Mouse (Mus musculus) gastrocnemius, adult 2 months (tissue): ENCODE data around the gene Wfikkn2. TPM values are rescaled to one million over a fixed set of nuclear protein-coding genes. Genes with fewer than 3 reads are reported as not detected.

Source experiments
- DNase-seq: peaks from one replicate; pipeline ENCODE4 v3.0.0; 2022
- H3K27ac ChIP-seq: fragments of 200-600 bp; 2 replicates; pipeline ENCODE4 v1.8.1; 2022; ENCODE audit warnings: mild to moderate bottlenecking
- H3K4me3 ChIP-seq: fragments of 200-600 bp; 2 replicates; pipeline ENCODE4 v1.8.1; 2022; ENCODE audit warnings: mild to moderate bottlenecking, moderate library complexity
- CTCF ChIP-seq: fragments of 200-600 bp; IDR thresholded peaks from 2 replicates; pipeline ENCODE4 v1.8.1; 2022; ENCODE audit warnings: antibody characterized with exemption, mild to moderate bottlenecking, moderate library complexity
- intact Hi-C: fragments of 180-260 bp; cut with DNase I; formaldehyde crosslinking; loops from one replicate; pipeline ENCODE4 v1.15.1; 2025
- total RNA-seq, 2 experiments: library from RNA; stranded (reverse); gene quantifications; 2 replicates each; pipeline ENCODE4 v1.2.3; 2021

Wfikkn2 gene
- total RNA-seq, 2 experiments from 2014 or later = 6.9 to 8.3 TPM

- no peak for TF ChIP-seq CTCF
- Histone ChIP-seq H3K4me3 (peak overlapping the region; percentile 87), H3K27ac (peak overlapping the region; percentile 100)
- intact Hi-C loops = loop anchor here (1.0 kb wide), 2 partner anchors 72 to 76 kb away; no protein-coding TSS in a partner anchor
- DNase-seq = peak; percentile 94
Measured at GRCm38 (mm10) chr11:94210191-94211086, 35.4 kb downstream of the Wfikkn2 start.

DNA sequence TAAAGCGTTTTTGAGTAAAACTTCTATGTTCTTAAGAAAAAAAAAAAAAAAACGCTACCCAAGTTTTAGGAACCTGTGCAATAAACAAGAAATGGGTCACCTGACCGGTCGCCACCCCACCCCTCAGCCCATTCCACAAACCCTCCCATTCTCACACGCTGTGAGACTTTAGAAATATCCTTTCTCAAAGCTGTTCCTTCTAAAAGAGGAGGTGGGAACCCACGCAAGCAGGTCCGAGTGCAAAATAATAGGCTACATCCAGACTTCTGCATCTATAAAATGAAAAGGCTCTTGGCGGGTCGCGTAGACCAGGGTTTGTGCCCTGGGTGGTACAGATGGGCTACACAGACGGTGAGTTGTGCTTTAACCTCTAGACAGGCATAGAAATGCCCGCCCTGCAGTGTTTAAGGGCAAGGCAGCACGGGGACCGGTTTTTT lies 36.1 kb downstream of the Wfikkn2 start:
- H3K4me3 ChIP-seq = peak overlapping the region; percentile 87
- intact Hi-C loops = loop anchor here (1.0 to 2.0 kb wide), 2 partner anchors 27 to 75 kb away; no protein-coding TSS in a partner anchor
- no peak for DNase-seq
- TF ChIP-seq CTCF = no peak
- H3K27ac ChIP-seq = peak overlapping the region; percentile 100

GRCm38 (mm10) chr11:94208811-94209675 lies 36.8 kb downstream of the Wfikkn2 start:
- H3K27ac ChIP-seq = peak overlapping the region; percentile 100
- intact Hi-C loops = loop anchor here (2.0 kb wide), 1 partner anchor 26 kb away; no protein-coding TSS in a partner anchor
- DNase-seq = no peak
- no peak for TF ChIP-seq CTCF
- peak overlapping the region; percentile 87 for H3K4me3 ChIP-seq

GRCm38 (mm10) chr11:94206398-94207114 lies 39.2 kb downstream of the Wfikkn2 start:
- Histone ChIP-seq H3K27ac (no peak overlapping the region), H3K4me3 (no peak overlapping the region)
- DNase-seq = no peak
- TF ChIP-seq CTCF = no peak
- intact Hi-C loops = no loop called here

- DNase-seq = no peak
- Histone ChIP-seq H3K27ac (no peak overlapping the region), H3K4me3 (no peak overlapping the region)
- intact Hi-C loops = no loop called here
- no peak for TF ChIP-seq CTCF
Measured at GRCm38 (mm10) chr11:94203066-94203465, 42.7 kb downstream of the Wfikkn2 start.

GRCm38 (mm10) chr11:94202106-94202505 lies 43.7 kb downstream of the Wfikkn2 start:
- H3K4me3 ChIP-seq = no peak overlapping the region
- TF ChIP-seq CTCF = no peak
- intact Hi-C loops = no loop called here
- no peak overlapping the region for H3K27ac ChIP-seq
- DNase-seq = no peak

GRCm38 (mm10) chr11:94200422-94200821 lies 45.4 kb downstream of the Wfikkn2 start:
- no peak overlapping the region for H3K27ac ChIP-seq
- intact Hi-C loops = no loop called here
- TF ChIP-seq CTCF = no peak

DNA sequence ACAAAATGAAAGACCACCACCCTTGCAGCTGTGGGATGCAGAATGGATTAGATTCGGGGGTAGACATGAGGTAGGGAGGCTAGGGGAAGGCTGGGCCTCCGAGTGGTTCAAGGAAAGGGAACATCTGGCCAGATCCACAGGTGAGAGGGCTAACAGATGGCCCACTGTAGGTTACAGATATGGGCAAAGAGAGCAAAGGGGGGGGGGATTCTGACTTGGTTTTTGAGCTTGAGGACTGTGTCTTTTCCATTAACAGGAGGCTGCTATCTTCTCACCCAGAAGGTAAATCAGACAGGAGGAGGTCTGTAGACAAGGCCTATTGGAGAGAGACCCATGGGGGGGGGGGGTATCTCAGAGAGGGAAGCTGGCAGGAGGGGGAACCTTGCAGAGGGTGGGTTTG lies 46.0 kb downstream of the Wfikkn2 start:
- H3K27ac ChIP-seq = no peak overlapping the region
- no peak overlapping the region for H3K4me3 ChIP-seq
- no peak for DNase-seq
- intact Hi-C loops = no loop called here
- TF ChIP-seq CTCF = no peak

More at GRCm38 (mm10) chr11:94200422-94200821, 45.4 kb downstream of the Wfikkn2 start:
- DNase-seq = no peak
- H3K4me3 ChIP-seq = no peak overlapping the region

DNA sequence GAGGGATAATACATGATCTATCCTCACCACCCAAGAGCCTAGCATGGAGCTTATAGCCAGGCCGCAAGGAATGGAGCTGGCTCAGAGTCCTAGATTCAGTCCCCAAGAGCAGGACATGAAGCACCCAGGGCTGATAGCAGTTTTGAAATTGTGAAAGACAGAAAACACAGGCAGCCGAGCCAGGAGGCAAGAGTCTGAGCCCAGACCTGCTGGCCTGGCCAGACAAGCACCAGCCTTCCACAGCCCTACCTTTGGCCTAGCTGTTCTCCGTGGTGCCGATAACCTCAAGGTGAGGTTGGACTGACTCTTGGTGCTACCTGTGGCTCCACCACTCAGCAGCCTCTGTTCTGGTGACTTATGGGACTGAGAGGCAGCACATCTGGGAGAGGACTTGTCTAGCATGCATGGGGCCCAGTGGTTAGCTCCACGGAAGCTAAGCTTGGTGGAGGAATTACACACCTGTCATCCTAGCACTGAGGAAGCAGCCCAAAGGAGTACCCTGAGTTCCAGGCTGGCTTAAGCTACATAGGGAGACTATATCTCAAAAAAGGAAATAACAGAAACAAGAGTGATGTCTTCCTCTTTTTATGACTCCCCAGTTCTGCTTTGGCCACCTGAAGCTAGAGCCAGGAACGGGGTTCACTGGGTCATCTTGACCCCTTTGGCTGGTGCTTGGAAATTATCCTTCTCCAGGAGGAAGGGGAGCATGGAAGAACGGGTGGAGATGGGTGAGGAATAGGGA lies 47.2 kb downstream of the Wfikkn2 start:
- Histone ChIP-seq H3K4me3 (no peak overlapping the region), H3K27ac (no peak overlapping the region)
- intact Hi-C loops = no loop called here
- DNase-seq = no peak
- no peak for TF ChIP-seq CTCF

DNA sequence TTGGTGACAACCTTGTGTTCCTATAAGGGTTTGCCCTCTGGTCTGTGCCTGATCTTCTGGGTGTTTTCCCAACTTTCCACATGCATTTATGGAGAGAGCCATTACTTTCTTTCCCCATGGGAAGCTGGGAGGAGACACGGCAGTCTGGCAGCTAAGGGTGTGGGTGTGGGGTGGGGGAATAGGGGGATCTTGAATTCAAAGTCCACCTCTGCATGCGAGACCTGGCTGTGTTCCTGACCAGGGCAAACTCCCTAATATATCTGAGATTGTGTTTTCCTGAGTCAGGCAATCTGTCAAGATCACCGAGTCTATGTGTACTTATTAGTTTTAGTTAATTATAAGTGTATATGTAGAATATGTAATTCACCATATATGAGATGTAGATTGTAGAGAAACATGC lies 49.5 kb downstream of the Wfikkn2 start:
- no peak overlapping the region for H3K4me3 ChIP-seq
- intact Hi-C loops = no loop called here
- DNase-seq = no peak
- no peak for TF ChIP-seq CTCF
- no peak overlapping the region for H3K27ac ChIP-seq

GRCm38 (mm10) chr11:94193109-94193508 lies 52.7 kb downstream of the Wfikkn2 start:
- Histone ChIP-seq H3K27ac (no peak overlapping the region), H3K4me3 (no peak overlapping the region)
- intact Hi-C loops = no loop called here
- no peak for TF ChIP-seq CTCF
- DNase-seq = peak; percentile 47
